Mouse (Mus musculus) limb, embryonic 14.5 days (tissue): ENCODE measurements at regions not wholly inside any gene's neighbourhood (a gene's known extent, or its start where the extent isn't known, plus 50 kb on each side); places are given as distances from the start of the nearest gene placed in this dataset.

Experiments
- ATAC-seq: fragments of 200-750 bp; cut with Nextera tagmentation; 2 replicates; pipeline ENCODE4 v1.8.0; 2017; ENCODE audit warnings: low read depth, moderate number of reproducible peaks, moderate TSS enrichment; ENCODE audit not compliant: low FRiP score
- DNase-seq: peaks from one replicate; pipeline ENCODE4 v3.0.0-alpha.2; 2015; ENCODE audit warnings: low spot score
- H3K27ac ChIP-seq: fragments of 300-500 bp; sonication (generic); replicated peaks from 2 replicates; pipeline ENCODE4 v1.5.1; 2014; ENCODE audit warnings: low read depth, mild to moderate bottlenecking, low read length, moderate library complexity, mixed read lengths
- H3K27me3 ChIP-seq: fragments of 300-500 bp; sonication (generic); 2 replicates; pipeline ENCODE4 v1.6.1; 2014; ENCODE audit warnings: low read length, mixed read lengths; ENCODE audit not compliant: control insufficient read depth, insufficient read depth
- H3K36me3 ChIP-seq: fragments of 300-500 bp; sonication (generic); 2 replicates; pipeline ENCODE4 v1.6.1; 2014; ENCODE audit warnings: mild to moderate bottlenecking, low read length, moderate library complexity, mixed read lengths; ENCODE audit not compliant: control insufficient read depth, insufficient read depth
- H3K4me1 ChIP-seq: fragments of 300-500 bp; sonication (generic); 2 replicates; pipeline ENCODE4 v1.6.1; 2014; ENCODE audit warnings: antibody characterized with exemption, low read length, mixed read lengths; ENCODE audit not compliant: control insufficient read depth, insufficient read depth
- H3K4me2 ChIP-seq: fragments of 300-500 bp; sonication (generic); replicated peaks from 2 replicates; pipeline ENCODE4 v1.6.1; 2014; ENCODE audit warnings: low read depth, mild to moderate bottlenecking, low read length, moderate library complexity; ENCODE audit not compliant: severe bottlenecking
- H3K4me3 ChIP-seq: fragments of 300-500 bp; sonication (generic); replicated peaks from 2 replicates; pipeline ENCODE4 v1.5.1; 2014; ENCODE audit warnings: low read length
- H3K9ac ChIP-seq: fragments of 300-500 bp; sonication (generic); 2 replicates; pipeline ENCODE4 v1.6.1; 2014; ENCODE audit warnings: mild to moderate bottlenecking, low read depth, low read length, moderate library complexity; ENCODE audit not compliant: severe bottlenecking
- H3K9me3 ChIP-seq: fragments of 300-500 bp; sonication (generic); 2 replicates; pipeline ENCODE4 v1.6.1; 2016; ENCODE audit warnings: low read length; ENCODE audit not compliant: control insufficient read depth
- POLR2A ChIP-seq: fragments of 200-500 bp; IDR thresholded peaks from 2 replicates; pipeline ENCODE4 v1.8.0; 2012; ENCODE audit warnings: inconsistent platforms, mild to moderate bottlenecking, moderate library complexity, borderline replicate concordance; ENCODE audit not compliant: insufficient read depth, insufficient read length; ENCODE audit errors: extremely low read depth
- WGBS: fragments of 180-500 bp; shearing (Covaris S2); extraction: QIAGEN DNeasy Blood & Tissue Kit; methylation state at CpG from one replicate; pipeline ENCODE4 v1.1.7; 2014; 5-methylcytosine and 5-hydroxymethylcytosine counted together

DNA sequence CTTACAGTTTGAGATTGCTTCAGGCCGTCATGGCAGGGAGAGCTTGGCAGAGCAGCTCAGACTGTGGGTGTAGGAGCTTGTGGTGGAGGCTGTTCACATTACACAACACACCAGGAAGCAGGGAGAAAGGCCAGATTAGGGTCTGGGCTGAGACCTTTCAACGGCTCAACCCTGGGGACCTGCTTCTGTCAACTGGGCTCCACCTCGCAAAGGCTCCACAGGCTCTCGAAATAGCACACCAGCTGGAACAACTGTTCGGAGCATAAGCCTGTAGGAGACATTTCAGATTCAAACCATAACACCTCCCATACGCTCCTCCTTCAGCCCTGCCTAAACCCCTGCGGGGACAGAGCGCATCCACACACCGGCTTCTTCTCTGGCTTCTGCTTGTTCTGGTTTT, 161.2 kb downstream of the Etnk1 start:
- Histone ChIP-seq H3K27ac (no peak overlapping the region), H3K9me3 (no peaks in the 10 kb centered on the region), H3K4me3 (no peak overlapping the region), H3K4me2 (no peak overlapping the region), H3K9ac (no peak overlapping the region), H3K4me1 (no peaks in the 10 kb centered on the region), H3K36me3 (no peaks in the 10 kb centered on the region), H3K27me3 (no peaks in the 10 kb centered on the region)
- 78% methylated on average over 9 of the region's 9 CpGs for WGBS
- no peak for TF ChIP-seq POLR2A
- DNase-seq (no peak), ATAC-seq (no peak)

- TF ChIP-seq POLR2A = no peak
- H3K9ac ChIP-seq = no peak overlapping the region
- DNase-seq = no peak
- ATAC-seq = no peak
- no peaks in the 10 kb centered on the region for H3K9me3 ChIP-seq
- H3K4me3 ChIP-seq = no peak overlapping the region
- H3K4me1 ChIP-seq = no peaks in the 10 kb centered on the region
- H3K27ac ChIP-seq = no peak overlapping the region
- H3K27me3 ChIP-seq = no peaks in the 10 kb centered on the region
- 78% methylated on average over 5 of the region's 5 CpGs for WGBS
- H3K36me3 ChIP-seq = no peaks in the 10 kb centered on the region
- H3K4me2 ChIP-seq = no peak overlapping the region
Observed at GRCm38 (mm10) chr6:143329096-143329495, 162.1 kb downstream of the Etnk1 start.

GRCm38 (mm10) chr6:143333493-143333892, 166.5 kb downstream of the Etnk1 start:
- DNase-seq (no peak), ATAC-seq (no peak)
- H3K4me1 ChIP-seq = no peaks in the 10 kb centered on the region
- H3K9me3 ChIP-seq = no peaks in the 10 kb centered on the region
- H3K9ac ChIP-seq = no peak overlapping the region
- H3K27me3 ChIP-seq = no peaks in the 10 kb centered on the region
- no peak overlapping the region for H3K27ac ChIP-seq
- 91% methylated on average over 8 of the region's 8 CpGs for WGBS
- H3K4me3 ChIP-seq = no peak overlapping the region
- H3K36me3 ChIP-seq = no peaks in the 10 kb centered on the region
- H3K4me2 ChIP-seq = no peak overlapping the region
- no peak for TF ChIP-seq POLR2A

DNA sequence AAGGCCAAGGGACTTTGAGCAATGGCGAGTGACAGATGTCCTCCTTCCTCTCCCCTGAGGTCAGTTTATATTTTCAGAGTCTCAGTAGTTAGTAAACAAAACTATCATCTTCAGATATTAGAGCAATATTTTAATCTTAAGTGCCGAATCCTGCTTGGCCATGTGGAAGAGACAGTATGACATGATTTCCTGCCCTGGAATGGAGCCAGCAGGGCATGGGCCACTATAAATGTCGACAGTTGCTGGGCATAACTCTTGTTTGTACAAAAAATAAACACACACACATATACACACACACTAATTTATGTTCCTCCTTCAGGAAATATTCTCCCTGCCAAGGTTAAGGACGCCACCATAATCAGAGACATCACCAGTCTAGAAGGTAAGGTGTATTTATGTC, 169.6 kb downstream of the Etnk1 start:
- H3K9ac ChIP-seq = no peak overlapping the region
- ATAC-seq (no peak), DNase-seq (no peak)
- no peaks in the 10 kb centered on the region for H3K36me3 ChIP-seq
- H3K4me1 ChIP-seq = no peaks in the 10 kb centered on the region
- no peaks in the 10 kb centered on the region for H3K27me3 ChIP-seq
- TF ChIP-seq POLR2A = no peak
- 76% methylated on average over 4 of the region's 4 CpGs for WGBS
- H3K4me2 ChIP-seq = no peak overlapping the region
- no peaks in the 10 kb centered on the region for H3K9me3 ChIP-seq
- H3K27ac ChIP-seq = no peak overlapping the region
- H3K4me3 ChIP-seq = no peak overlapping the region

GRCm38 (mm10) chr6:143349000-143349399, 182.0 kb downstream of the Etnk1 start:
- Histone ChIP-seq H3K4me1 (no peaks in the 10 kb centered on the region), H3K27me3 (no peaks in the 10 kb centered on the region), H3K36me3 (no peaks in the 10 kb centered on the region), H3K9me3 (no peaks in the 10 kb centered on the region), H3K9ac (no peak overlapping the region), H3K4me3 (no peak overlapping the region), H3K27ac (no peak overlapping the region), H3K4me2 (no peak overlapping the region)
- DNase-seq (no peak), ATAC-seq (no peak)
- TF ChIP-seq POLR2A = no peak
- 94% methylated on average over 2 of the region's 2 CpGs for WGBS
